Mouse (Mus musculus) megakaryocyte, embryonic 14.5 days (primary cell): ENCODE measurements around the gene Hdac5. TPM values are rescaled to one million over a fixed set of nuclear protein-coding genes. Genes with fewer than 3 reads are reported as not detected.

Experiments used
- H3K27me3 ChIP-seq: replicated peaks from 2 replicates; pipeline ENCODE3; 2012; ENCODE audit warnings: inconsistent platforms
- H3K36me3 ChIP-seq: replicated peaks from 2 replicates; pipeline ENCODE3; 2012; ENCODE audit warnings: low read length, inconsistent platforms, mixed read lengths
- H3K4me1 ChIP-seq: 2 replicates; pipeline ENCODE4 v1.6.1; 2012; ENCODE audit warnings: inconsistent platforms
- H3K4me3 ChIP-seq: replicated peaks from 2 replicates; pipeline ENCODE3; 2012; ENCODE audit warnings: moderate library complexity, mild to moderate bottlenecking, inconsistent platforms
- H3K9me3 ChIP-seq: 2 replicates; pipeline ENCODE4 v1.6.1; 2012; ENCODE audit warnings: inconsistent platforms
- FLI1 ChIP-seq: IDR thresholded peaks from 2 replicates; pipeline ENCODE4 v1.6.1; 2012; ENCODE audit warnings: low read length, inconsistent platforms, mixed read lengths
- GATA1 ChIP-seq: IDR thresholded peaks from 3 replicates; pipeline ENCODE4 v1.6.1; 2012; ENCODE audit warnings: mixed read lengths, low read length, inconsistent platforms, borderline replicate concordance
- polyA plus RNA-seq: library from polyadenylated mRNA; stranded (reverse); fragments of >175 nt; gene quantifications from 2 replicates; pipeline ENCODE4 v1.2.3, GENCODE M21; 2012; ENCODE audit warnings: low replicate concordance; ENCODE audit not compliant: insufficient read depth

The Hdac5 gene
- polyA plus RNA-seq, 1 experiment = 384 TPM

DNA sequence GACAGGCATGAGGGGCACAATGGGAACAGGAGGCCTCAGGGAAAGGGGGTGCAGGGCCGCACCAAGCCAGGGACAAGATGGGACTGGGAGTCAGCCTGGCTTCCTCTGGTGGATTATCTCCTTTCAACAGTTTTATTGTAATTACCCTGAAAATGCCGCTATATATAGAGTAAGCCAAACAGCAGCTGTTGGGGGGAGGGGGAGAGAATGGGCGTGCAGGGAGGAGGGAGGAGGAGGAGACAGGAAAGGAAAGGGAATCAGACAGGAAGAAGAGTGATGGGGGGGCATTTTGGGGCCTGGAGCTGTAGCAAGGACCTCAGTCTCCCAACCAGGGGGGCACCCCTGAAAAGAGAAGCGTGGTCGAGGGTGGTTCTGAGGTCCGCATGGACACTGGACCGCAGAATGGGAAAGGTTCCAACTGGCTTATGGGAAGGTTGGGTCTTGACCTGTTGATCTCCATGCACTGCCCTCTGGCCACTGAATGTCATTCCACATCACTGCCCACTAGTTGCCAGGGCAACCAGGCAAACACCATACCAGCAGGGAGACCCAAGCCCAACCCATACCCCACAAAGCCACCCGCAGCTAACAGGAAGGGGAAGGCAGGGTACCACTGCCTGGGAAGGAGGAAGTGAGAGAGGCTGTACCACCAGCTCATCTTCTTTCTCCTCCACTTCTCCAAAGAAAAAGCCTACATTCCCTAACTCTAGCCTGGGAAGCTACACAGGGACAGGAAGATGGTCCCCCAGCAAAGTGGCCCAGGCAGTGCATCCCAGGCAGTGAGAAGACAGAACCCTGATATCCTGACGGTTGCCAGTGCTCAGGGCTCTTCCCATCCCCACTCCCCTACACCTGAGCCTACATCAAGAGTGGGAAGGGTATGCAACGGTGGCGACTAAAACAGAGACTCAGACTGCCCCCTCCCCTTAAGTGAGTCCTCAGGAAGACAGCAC is 21.9 kb downstream of the Hdac5 start:
- Histone ChIP-seq H3K36me3 (peaks cover 96% of the 10 kb centered on the region), H3K4me1 (peaks cover 90% of the 10 kb centered on the region), H3K4me3 (peak overlapping the region; percentile 87), H3K27me3 (no peaks in the 10 kb centered on the region), H3K9me3 (no peaks in the 10 kb centered on the region)
- TF ChIP-seq GATA1 = no peak
- no peak for TF ChIP-seq FLI1

DNA sequence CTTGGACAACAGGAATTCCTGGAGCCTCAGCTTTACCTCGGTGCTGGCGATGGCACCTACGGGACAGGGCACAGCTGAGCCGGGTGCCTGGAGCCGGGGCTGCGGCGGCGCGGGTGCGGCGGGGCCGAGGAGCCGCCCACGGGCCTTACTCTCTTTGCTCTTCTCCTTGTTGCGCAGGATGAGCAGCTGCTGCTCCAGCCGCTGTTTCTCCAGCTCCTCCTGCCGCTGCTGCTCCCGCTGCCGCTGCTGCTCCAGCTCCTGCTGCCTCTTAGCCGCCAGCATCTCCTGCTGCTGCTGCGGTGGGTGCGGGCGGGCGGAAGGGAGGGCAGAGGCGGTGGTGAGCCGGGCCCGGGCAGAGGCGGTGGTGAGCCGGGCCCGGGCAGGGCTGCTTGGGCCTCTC is 23.5 kb downstream of the Hdac5 start:
- TF ChIP-seq GATA1 (no peak), FLI1 (no peak)

DNA sequence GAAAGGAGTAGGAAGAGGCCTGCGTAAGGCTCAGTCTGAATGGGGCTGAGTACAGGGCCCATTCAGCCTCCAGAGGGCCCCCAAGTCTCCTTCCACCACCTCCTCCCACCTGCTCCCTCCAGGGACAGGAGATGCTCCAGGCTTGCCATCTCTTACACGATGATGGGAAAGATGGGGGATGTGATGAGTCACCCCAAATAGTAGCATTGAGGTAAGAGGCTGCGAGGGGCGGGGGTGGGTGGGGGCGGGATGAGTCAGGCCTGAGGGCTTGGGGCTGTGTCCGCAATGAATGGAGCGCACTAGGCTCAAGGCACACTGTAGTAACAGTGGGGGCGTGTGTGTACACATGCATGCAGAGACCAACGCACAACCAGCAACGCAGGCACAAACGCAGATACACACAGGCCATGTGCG is 28.6 kb downstream of the Hdac5 start:
- Histone ChIP-seq H3K9me3 (no peaks in the 10 kb centered on the region), H3K4me3 (peak overlapping the region; percentile 34), H3K4me1 (peaks cover 88% of the 10 kb centered on the region), H3K36me3 (peaks cover 100% of the 10 kb centered on the region), H3K27me3 (no peaks in the 10 kb centered on the region)
- no peak for TF ChIP-seq FLI1
- TF ChIP-seq GATA1 = no peak

More for the DNA sequence above, 23.5 kb downstream of the Hdac5 start:
- Histone ChIP-seq H3K27me3 (no peaks in the 10 kb centered on the region), H3K36me3 (peaks cover 97% of the 10 kb centered on the region), H3K4me3 (peak overlapping the region; percentile 28), H3K9me3 (no peaks in the 10 kb centered on the region), H3K4me1 (peaks cover 89% of the 10 kb centered on the region)

DNA sequence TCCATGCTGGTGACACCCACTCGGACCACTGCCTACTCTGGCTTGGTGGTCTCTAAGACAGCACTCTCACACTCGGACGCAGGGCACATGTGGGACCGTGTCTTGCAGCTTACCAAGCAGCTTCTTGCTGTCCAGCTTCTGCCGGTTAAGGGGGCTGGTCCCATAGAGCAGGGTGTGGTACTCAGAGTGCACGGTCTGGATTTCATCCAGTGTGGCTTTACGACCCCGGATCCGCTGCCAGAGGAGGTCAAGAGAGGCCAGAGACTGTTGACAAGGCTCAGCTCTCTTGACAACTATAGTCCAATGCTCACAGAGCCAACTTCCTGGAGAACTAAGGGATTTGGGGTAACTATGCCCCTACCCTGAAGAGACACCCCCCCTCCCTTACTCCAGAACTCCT is 30.1 kb downstream of the Hdac5 start:
- no peaks in the 10 kb centered on the region for H3K9me3 ChIP-seq
- H3K4me3 ChIP-seq = no peak overlapping the region
- H3K4me1 ChIP-seq = peaks cover 88% of the 10 kb centered on the region
- TF ChIP-seq GATA1 (no peak), FLI1 (no peak)
- peaks cover 100% of the 10 kb centered on the region for H3K36me3 ChIP-seq
- no peaks in the 10 kb centered on the region for H3K27me3 ChIP-seq

DNA sequence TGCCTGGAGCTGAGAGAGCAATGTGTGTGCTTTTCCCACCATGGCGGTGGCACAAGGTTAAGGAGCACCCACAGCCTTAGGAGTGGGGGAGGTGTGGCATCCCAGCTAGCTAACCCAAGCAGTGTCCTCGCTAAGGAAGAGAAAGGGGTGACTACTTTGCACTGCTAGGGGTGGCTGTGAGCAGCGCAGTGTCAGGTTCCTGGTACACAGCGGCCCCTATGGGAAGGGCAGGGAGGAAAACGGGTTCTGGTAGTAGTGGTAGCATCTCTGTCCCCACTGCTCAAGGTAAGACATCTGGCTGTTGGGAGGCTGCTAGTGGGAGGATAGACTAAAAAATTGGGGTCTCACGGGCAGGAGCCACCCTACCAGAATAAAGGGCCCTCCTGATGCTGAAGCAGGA is 31.7 kb downstream of the Hdac5 start:
- Histone ChIP-seq H3K36me3 (peaks cover 100% of the 10 kb centered on the region), H3K4me1 (peaks cover 96% of the 10 kb centered on the region), H3K27me3 (no peaks in the 10 kb centered on the region), H3K4me3 (no peak overlapping the region), H3K9me3 (no peaks in the 10 kb centered on the region)
- TF ChIP-seq FLI1 (no peak), GATA1 (no peak)

DNA sequence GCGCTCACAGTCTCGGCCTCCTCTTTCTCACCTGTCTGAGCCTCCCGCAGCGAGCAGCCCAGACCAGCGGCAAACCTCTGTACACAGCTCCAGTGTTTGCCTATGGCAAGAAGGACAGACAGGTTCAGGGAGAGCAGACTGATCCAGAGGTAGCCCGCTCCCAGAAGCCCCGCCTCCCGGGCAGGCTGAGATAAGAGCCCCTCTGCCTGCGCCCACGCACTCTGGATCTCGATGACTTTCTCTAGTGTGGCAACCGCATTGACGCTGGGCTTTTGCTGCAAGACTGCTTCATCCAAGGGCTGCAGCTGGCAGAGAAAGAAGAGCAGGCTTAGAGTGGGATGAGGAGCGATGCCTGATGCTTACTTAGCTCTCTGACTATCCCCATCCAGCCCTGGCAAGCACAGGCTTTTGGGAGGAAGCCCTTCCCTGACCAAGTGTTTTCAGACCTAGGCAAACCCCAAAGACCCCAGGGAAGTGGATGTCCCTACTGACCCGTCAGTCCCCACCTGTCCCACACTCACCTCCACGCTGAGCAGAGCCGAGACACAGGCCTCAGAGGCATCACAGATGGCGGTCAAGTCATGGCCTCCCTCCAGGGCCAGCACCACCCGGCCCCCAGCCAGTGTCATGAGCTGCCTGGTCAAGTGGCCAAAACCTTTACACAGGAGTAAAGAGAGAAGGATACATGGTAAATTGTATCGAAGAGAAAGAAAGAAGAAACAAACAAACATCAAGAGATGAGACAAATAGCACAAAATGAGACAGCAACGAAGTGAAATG is 33.8 kb downstream of the Hdac5 start:
- Histone ChIP-seq H3K36me3 (peaks cover 95% of the 10 kb centered on the region), H3K4me3 (no peak overlapping the region), H3K4me1 (peaks cover 99% of the 10 kb centered on the region), H3K9me3 (no peaks in the 10 kb centered on the region), H3K27me3 (no peaks in the 10 kb centered on the region)
- TF ChIP-seq FLI1 (no peak), GATA1 (no peak)

DNA sequence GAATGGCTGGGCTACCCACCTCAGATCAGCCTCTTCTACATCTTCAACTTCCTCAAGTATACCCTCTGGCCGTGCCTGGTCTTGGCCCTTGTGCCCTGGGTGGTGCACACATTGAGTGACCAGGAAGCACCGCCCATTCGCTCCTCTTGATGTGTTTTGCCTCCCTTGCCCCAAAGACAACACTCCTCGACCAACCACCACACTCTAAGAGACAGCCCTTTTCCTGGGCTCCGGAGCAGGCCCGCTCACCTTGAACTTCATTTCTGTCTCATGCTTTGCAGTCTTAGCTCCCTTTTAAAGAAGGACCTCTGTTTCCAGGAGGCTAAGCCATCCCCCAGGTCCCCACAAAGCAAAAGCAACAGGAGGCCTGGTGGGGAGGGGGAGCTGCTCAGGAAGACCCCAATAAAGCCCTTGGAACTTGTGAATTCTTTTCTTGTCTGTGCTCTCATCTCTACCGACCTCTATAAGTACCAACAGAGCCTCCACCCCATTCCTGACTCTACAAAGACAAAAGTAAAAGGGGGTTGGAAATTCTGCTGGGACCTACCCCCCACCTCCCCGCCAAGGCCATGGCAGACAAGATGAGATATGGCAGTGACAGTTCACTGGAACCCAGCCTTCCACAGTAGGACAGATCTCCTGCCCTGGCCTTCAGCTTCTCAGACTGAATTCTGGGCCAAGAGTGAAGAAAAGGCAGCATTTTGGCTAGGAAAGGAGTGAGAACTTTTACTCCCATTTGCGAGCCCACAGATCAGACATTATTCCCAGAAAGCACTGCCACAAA is 36.1 kb downstream of the Hdac5 start:
- H3K4me3 ChIP-seq = no peak overlapping the region
- no peaks in the 10 kb centered on the region for H3K27me3 ChIP-seq
- H3K4me1 ChIP-seq = peaks cover 92% of the 10 kb centered on the region
- H3K9me3 ChIP-seq = no peaks in the 10 kb centered on the region
- TF ChIP-seq GATA1 = no peak
- TF ChIP-seq FLI1 = no peak
- peaks cover 71% of the 10 kb centered on the region for H3K36me3 ChIP-seq

DNA sequence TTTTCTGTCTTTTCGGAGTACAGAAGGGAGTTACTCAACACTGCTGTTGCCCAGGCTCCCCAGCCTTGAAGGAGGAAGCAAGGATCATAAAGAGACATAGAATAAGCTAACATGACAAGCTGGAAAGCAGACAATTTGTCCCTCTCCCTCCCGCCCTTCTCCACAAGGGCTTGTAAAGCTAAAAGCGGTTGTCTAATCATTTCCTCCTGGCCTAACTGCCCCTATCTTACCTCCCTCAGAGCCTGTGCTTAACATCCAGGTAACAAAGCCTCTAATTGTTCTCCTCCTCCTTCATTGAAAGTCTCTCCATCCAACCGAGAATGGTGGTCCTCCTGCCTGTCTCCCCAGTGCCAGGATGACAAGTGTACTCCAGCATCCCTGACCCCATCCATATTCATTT is 39.1 kb downstream of the Hdac5 start:
- peaks cover 74% of the 10 kb centered on the region for H3K4me1 ChIP-seq
- peak overlapping the region; percentile 95 for H3K4me3 ChIP-seq
- H3K36me3 ChIP-seq = peaks cover 41% of the 10 kb centered on the region
- H3K9me3 ChIP-seq = no peaks in the 10 kb centered on the region
- TF ChIP-seq FLI1 = no peak
- TF ChIP-seq GATA1 = no peak
- H3K27me3 ChIP-seq = no peaks in the 10 kb centered on the region

DNA sequence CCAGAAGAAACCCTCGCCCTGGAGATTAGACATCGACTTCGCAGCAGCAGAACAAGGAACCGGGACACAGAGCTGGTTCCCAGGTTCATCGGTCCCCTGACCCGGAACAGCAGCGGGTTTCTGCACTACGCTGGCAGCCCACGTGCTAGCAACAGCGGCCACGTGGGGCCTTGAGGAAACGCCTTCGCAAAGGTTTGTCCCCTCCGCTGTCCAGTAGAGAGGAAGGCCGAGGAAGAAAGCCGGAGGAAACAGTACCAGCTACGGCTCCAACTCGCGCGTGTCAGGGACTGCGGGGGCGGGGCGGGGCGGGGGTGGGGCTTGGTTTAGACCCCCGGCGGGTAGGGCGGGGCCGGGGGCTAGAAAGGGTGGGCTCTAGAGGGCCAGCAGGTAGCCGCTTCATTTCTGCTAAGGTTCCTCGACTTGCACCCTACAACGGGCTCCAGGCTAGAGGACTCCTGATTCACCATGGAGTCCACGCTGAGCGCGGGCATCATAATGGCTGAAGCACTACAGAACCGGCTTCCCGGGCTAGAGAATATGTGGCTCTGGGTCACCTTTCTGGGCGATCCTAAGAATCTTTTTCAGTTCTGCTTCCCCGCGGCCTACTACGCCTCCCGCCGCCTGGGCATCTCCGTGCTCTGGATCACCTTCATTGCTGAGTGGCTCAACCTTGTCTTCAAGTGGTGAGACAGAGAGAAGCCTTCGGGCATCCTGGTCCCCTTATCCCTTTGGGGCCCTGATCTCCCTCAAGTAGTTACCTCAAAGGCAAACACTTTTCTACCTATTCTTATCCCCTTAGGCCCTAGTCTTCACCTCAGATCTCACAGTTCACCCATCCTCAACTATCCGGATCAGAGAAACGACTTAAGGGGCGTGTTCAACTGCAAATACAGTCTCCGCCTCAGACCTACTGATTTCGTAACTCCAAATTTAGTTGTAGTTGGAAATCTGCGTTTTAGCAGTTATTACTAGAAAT is 40.2 kb downstream of the Hdac5 start, which contains the start of gene G6pc3:
TSS of gene G6pc3 (plus strand) at position 160 of the 976 bp plus-strand sequence.
- no peaks in the 10 kb centered on the region for H3K9me3 ChIP-seq
- H3K4me1 ChIP-seq = peaks cover 68% of the 10 kb centered on the region
- H3K36me3 ChIP-seq = peaks cover 30% of the 10 kb centered on the region
- H3K4me3 ChIP-seq = peak within 1 kb of the TSS; percentile 95
- no peak for TF ChIP-seq FLI1
- TF ChIP-seq GATA1 = no peak
- H3K27me3 ChIP-seq = no peaks in the 10 kb centered on the region
